Mouse (Mus musculus) brain, embryonic 14.5 days (tissue): ENCODE measurements around the gene Vgf. TPM values are rescaled to one million over a fixed set of nuclear protein-coding genes. Genes with fewer than 3 reads are reported as not detected.
A peak's percentile ranks its signal among the peaks of the same experiment; 100 is the strongest.

ENCODE experiments used
- DNase-seq: peaks from one replicate; pipeline ENCODE4 v3.0.0-alpha.2; 2011; ENCODE audit warnings: low read depth
- CTCF ChIP-seq: fragments of 200-500 bp; IDR thresholded peaks from 2 replicates; pipeline ENCODE4 v1.5.1; 2012; ENCODE audit warnings: inconsistent platforms, mild to moderate bottlenecking, moderate library complexity, borderline replicate concordance; ENCODE audit not compliant: insufficient read depth, insufficient read length; ENCODE audit errors: extremely low read depth
- POLR2A ChIP-seq: fragments of 200-500 bp; IDR thresholded peaks from 2 replicates; pipeline ENCODE4 v1.6.1; 2012; ENCODE audit warnings: mild to moderate bottlenecking, inconsistent platforms, borderline replicate concordance; ENCODE audit not compliant: poor library complexity, insufficient read depth, insufficient read length, severe bottlenecking; ENCODE audit errors: extremely low read depth
- polyA plus RNA-seq: library from polyadenylated mRNA; depleted of rRNA; stranded (reverse); fragments of >200 nt; gene quantifications from 2 replicates; pipeline ENCODE4 v1.2.3, GENCODE M21; 2012

The Vgf gene
- polyA plus RNA-seq, 1 experiment, result 9.3 TPM

- DNase-seq, result no peak
- TF ChIP-seq CTCF, result no peak
- no peak for TF ChIP-seq POLR2A
Measured at GRCm38 (mm10) chr5:137007276-137007675, 18.9 kb upstream of the Vgf start.

GRCm38 (mm10) chr5:137009988-137010387, 16.2 kb upstream of the Vgf start:
- TF ChIP-seq CTCF, result peak; percentile 62; the same call in 1 of the 2 replicates
- no peak for TF ChIP-seq POLR2A

GRCm38 (mm10) chr5:137012401-137012950, 13.7 kb upstream of the Vgf start:
- DNase-seq, result no peak

More at GRCm38 (mm10) chr5:137009988-137010387, 16.2 kb upstream of the Vgf start:
- DNase-seq, result peak; percentile 69

DNA sequence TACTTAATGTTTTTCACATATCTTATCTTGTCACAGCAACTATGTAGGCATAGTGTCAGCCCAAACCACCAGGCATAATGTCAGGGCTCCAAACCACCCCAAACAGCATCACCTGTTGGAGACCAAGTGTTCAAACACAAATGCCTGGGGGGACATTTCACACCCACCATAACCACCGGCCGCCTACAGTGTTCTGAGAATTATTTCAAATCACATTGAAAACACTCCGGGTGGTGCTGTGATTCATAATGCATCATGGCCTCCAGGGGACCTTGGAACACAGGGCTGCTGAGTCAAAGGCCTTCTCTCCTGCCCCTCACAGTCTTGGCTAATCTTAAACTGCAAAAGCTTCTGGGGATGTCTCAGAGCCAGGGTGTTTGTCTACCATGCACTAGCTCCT, 10.3 kb upstream of the Vgf start:
- DNase-seq, result no peak
- TF ChIP-seq POLR2A (no peak), CTCF (no peak)

More at GRCm38 (mm10) chr5:137012401-137012950, 13.7 kb upstream of the Vgf start:
- TF ChIP-seq CTCF, result no peak
- no peak for TF ChIP-seq POLR2A

- DNase-seq, result no peak
- TF ChIP-seq CTCF (no peak), POLR2A (no peak)
Measured at GRCm38 (mm10) chr5:137024318-137024717, 1.9 kb upstream of the Vgf start.

- DNase-seq, result peak; percentile 72
- TF ChIP-seq CTCF (peak; percentile 93), POLR2A (no peak)
Measured at GRCm38 (mm10) chr5:137025132-137025531, 1.1 kb upstream of the Vgf start.

DNA sequence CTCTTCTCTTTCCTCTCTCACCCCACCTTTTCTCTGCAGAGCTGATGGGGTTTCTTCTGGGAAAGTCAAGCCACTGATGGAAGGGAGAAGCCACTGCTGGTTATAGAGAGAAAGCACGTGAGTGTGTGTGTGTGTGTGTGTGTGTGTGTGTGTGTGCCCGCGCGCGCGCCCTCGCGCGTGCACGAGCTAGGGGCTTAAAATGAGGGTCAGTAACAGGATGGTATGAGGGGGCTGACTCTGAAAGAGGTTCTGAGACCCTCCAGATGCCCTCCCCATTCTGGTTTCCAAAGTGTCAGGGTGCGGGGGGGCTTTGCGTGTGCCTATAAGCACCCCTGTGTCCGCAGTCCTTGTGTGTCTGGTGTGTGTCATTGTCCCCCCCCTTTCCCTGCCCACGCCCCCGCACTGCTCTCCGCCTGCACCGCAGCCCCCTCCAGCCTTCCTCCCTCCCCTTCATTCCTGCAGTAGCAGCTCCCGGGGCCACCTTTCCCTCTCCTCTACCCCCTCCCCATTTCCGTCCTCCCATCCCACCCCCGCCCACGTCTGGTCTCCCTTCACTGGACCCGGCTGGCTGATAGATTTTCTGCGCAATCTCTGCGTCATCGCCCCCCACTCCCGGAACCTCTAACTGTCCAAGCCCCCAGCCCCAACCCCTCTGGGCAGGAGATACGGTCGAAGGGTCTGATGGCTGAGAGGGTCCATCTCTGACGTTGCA, 2.5 kb downstream of the Vgf start:
- no peak for TF ChIP-seq POLR2A
- TF ChIP-seq CTCF, result no peak
- DNase-seq, result peak; percentile 12

- DNase-seq, result no peak
- TF ChIP-seq POLR2A (no peak), CTCF (no peak)
Measured at GRCm38 (mm10) chr5:137029273-137029585, 3.0 kb downstream of the Vgf start.

GRCm38 (mm10) chr5:137029643-137030415, 3.6 kb downstream of the Vgf start:
- DNase-seq, result peak; percentile 98
- TF ChIP-seq CTCF (no peak), POLR2A (peak; percentile 46; the same call in 1 of the 2 replicates)

- DNase-seq, result no peak
- TF ChIP-seq POLR2A (no peak), CTCF (no peak)
Measured at GRCm38 (mm10) chr5:137030416-137030810, 4.2 kb downstream of the Vgf start.
